Mouse (Mus musculus): ENCODE measurements around the gene Tmem233.

Tmem233 gene

GRCm38 (mm10) chr5:116083081-116083480, at the start of gene Tmem233:
TSS of gene Tmem233 (minus strand) at chr5:116083244.
- DNase-seq (ENCODE audit: low read depth), result no peak

- peak; percentile 35 for DNase-seq (ENCODE audit: low read depth)
Measured at GRCm38 (mm10) chr5:116123344-116123743, 40.3 kb upstream of the Tmem233 start.

- DNase-seq (ENCODE audit: low read depth), result peak; percentile 52
Measured at GRCm38 (mm10) chr5:116116567-116116966, 33.5 kb upstream of the Tmem233 start.

- no peak for DNase-seq (ENCODE audit: low read depth)
Measured at GRCm38 (mm10) chr5:116116110-116116509, 33.1 kb upstream of the Tmem233 start.

GRCm38 (mm10) chr5:116115071-116115834, 32.2 kb upstream of the Tmem233 start:
- no peak for DNase-seq (ENCODE audit: low read depth)

GRCm38 (mm10) chr5:116108651-116109050, 25.6 kb upstream of the Tmem233 start:
- DNase-seq (ENCODE audit: low read depth), result no peak

GRCm38 (mm10) chr5:116084231-116084630, 1.2 kb upstream of the Tmem233 start:
- no peak for DNase-seq (ENCODE audit: low read depth)

GRCm38 (mm10) chr5:116082241-116082900, 673 bp downstream of the Tmem233 start:
- DNase-seq (ENCODE audit: low read depth), result no peak

- no peak for DNase-seq (ENCODE audit: low read depth)
Measured at GRCm38 (mm10) chr5:116081616-116082015, 1.4 kb downstream of the Tmem233 start.

- no peak for DNase-seq (ENCODE audit: low read depth)
Measured at GRCm38 (mm10) chr5:116080736-116081135, 2.3 kb downstream of the Tmem233 start.

GRCm38 (mm10) chr5:116069618-116070017, 13.4 kb downstream of the Tmem233 start:
- no peak for DNase-seq (ENCODE audit: low read depth)

GRCm38 (mm10) chr5:116052826-116053225, 30.2 kb downstream of the Tmem233 start:
- no peak for DNase-seq (ENCODE audit: low read depth)

- DNase-seq (ENCODE audit: low read depth), result no peak
Measured at GRCm38 (mm10) chr5:116052171-116052570, 30.9 kb downstream of the Tmem233 start.

GRCm38 (mm10) chr5:116049821-116050220, 33.2 kb downstream of the Tmem233 start:
- DNase-seq (ENCODE audit: low read depth), result no peak

- DNase-seq (ENCODE audit: low read depth), result no peak
Measured at GRCm38 (mm10) chr5:116048321-116048720, 34.7 kb downstream of the Tmem233 start.

GRCm38 (mm10) chr5:116046246-116046645, 36.8 kb downstream of the Tmem233 start:
- DNase-seq (ENCODE audit: low read depth), result no peak

- no peak for DNase-seq (ENCODE audit: low read depth)
Measured at GRCm38 (mm10) chr5:116045581-116045980, 37.5 kb downstream of the Tmem233 start.

GRCm38 (mm10) chr5:116042241-116042640, 40.8 kb downstream of the Tmem233 start:
- DNase-seq (ENCODE audit: low read depth), result no peak

- no peak for DNase-seq (ENCODE audit: low read depth)
Measured at GRCm38 (mm10) chr5:116039706-116040105, 43.3 kb downstream of the Tmem233 start.

GRCm38 (mm10) chr5:116037731-116038130, 45.3 kb downstream of the Tmem233 start:
- no peak for DNase-seq (ENCODE audit: low read depth)

- no peak for DNase-seq (ENCODE audit: low read depth)
Measured at GRCm38 (mm10) chr5:116036465-116036864, 46.6 kb downstream of the Tmem233 start.

GRCm38 (mm10) chr5:116031190-116031577, 51.9 kb downstream of the Tmem233 start:
- peak; percentile 87 for DNase-seq (ENCODE audit: low read depth)

GRCm38 (mm10) chr5:116030566-116031189, 52.4 kb downstream of the Tmem233 start:
- no peak for DNase-seq (ENCODE audit: low read depth)

Data from c-Kit-positive CD71-positive TER-119-negative erythroid progenitor cells, embryonic 14.5 days (primary cell).